Mouse (Mus musculus) small intestine, adult 2 months (tissue): ENCODE measurements around the gene Art3.
A peak's percentile ranks its signal among the peaks of the same experiment; 100 is the strongest.

Source experiments
- CTCF ChIP-seq: fragments of 200-500 bp; IDR thresholded peaks from 2 replicates; pipeline ENCODE4 v1.5.1; 2012; ENCODE audit warnings: low read depth, mild to moderate bottlenecking, control low read depth, inconsistent platforms, low read length, moderate library complexity, mixed read lengths; ENCODE audit not compliant: insufficient replicate concordance, insufficient read length; ENCODE audit errors: extremely low read depth
- POLR2A ChIP-seq: fragments of 200-500 bp; IDR thresholded peaks from 2 replicates; pipeline ENCODE4 v1.6.1; 2012; ENCODE audit warnings: low read depth, mild to moderate bottlenecking, control low read depth, inconsistent platforms, low read length, moderate library complexity

- TF ChIP-seq POLR2A, result peak; percentile 91
- 0 out of 2 replicates have a peak, but pooled peaks have one; percentile 10 for TF ChIP-seq CTCF
Measured at GRCm38 (mm10) chr5:92435025-92435584, 103.5 kb downstream of the Art3 start, which contains the start of gene Nup54.
